Mouse (Mus musculus) heart, adult 2 months (tissue): ENCODE measurements around the gene Kmt5b.

Experiments used
- CTCF ChIP-seq: fragments of 200-600 bp; IDR thresholded peaks from 2 replicates; pipeline ENCODE4 v1.8.1; 2022; ENCODE audit warnings: antibody characterized with exemption, mild to moderate bottlenecking, moderate library complexity
- EP300 ChIP-seq: fragments of 200-500 bp; IDR thresholded peaks from 2 replicates; pipeline ENCODE4 v1.6.1; 2011; ENCODE audit warnings: low read depth, low read length, control low read depth; ENCODE audit not compliant: insufficient read depth
- POLR2A ChIP-seq: fragments of 200-500 bp; IDR thresholded peaks from 2 replicates; pipeline ENCODE4 v1.6.1; 2011; ENCODE audit warnings: mild to moderate bottlenecking, low read depth, low read length, control low read depth; ENCODE audit not compliant: insufficient read depth

GRCm38 (mm10) chr19:3825044-3825443 lies 57.8 kb downstream of the Kmt5b start:
- TF ChIP-seq CTCF = no peak
- no peak for TF ChIP-seq POLR2A
- TF ChIP-seq EP300 = no peak
